Mouse (Mus musculus) cerebellum, postnatal 14 days (tissue): ENCODE results near the gene Xndc1.
"Not testable (repeated sequence)": the region's sequence is repeated elsewhere in the genome, so short reads cannot be mapped to it uniquely, and the experiment has no call there.

ENCODE experiments used
- DNase-seq, 2 experiments: peaks; one replicate each; pipeline ENCODE4 v3.0.0; 2021; ENCODE audit warnings: mixed read lengths in 2 of 2

Xndc1 gene

DNA sequence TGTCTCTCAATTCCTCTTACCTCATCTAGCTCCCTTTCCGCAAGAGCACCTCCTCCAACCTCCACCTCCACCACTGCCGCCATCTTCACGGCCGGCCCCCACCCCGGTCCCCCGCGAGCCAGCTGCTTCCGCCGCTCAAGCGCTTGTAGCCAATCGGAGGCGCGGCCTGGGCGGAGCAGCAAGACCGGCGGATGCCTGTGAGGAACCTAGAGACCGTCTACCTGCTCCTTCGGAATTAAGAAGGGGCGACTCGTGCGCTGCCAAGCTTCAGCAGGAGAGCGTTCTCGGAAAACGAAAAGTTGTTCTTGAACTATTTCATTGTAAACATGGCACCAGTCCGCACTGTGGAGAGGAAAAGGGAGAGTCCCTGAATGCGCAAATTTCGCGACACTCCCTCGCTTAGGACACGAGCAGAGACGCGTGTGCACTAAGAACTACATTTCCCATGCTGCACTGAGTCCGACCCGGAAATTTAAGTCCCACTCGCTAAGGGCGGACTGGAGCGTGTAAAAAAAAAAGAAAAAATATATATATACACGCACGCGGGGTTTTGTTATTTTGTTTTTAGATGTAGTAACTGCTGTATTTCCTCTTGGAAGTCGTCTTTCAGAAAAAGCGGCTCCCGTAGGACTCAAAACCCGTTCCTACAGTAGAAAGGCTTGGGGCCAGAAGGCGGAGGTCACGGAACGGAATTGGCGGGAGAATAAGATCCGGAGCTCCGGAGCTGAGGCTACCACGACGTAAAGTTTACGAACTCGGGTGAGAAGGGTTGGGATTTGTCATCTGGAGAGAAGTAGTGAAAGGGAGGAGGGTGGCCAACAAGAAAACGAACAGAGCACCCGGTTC is at the start of gene Xndc1, which contains the start of the genes Rnf121 and Xntrpc:
Gene Xndc1, plus strand, starts transcription at position 466 of the 846 bp plus-strand sequence.
Gene Rnf121, minus strand, starts transcription at position 424 of the 846 bp plus-strand sequence.
Gene Xntrpc, plus strand, starts transcription at position 668 of the 846 bp plus-strand sequence.
- DNase-seq: peak; percentile 93 to 94

DNA sequence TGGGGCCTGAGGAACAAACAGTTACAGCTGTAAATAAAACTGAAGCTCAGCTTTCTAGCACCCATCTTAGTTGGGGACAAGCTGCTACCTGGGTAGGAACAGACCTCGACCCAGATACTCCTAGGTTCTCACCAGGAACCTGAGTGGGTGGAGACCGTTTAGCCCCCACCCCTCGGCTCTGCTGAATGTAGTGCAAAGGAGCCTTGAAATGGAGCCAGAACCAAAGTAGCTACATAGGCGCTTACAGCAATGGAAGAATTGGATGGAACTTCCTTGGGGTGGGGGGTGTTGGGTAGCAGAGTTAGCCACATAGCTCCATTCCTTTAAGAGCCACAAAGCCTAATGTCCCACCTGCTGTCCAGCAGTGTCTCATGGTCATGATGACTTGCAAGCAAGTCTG is 48.4 kb upstream of the Xndc1 start:
- no peak for DNase-seq

DNA sequence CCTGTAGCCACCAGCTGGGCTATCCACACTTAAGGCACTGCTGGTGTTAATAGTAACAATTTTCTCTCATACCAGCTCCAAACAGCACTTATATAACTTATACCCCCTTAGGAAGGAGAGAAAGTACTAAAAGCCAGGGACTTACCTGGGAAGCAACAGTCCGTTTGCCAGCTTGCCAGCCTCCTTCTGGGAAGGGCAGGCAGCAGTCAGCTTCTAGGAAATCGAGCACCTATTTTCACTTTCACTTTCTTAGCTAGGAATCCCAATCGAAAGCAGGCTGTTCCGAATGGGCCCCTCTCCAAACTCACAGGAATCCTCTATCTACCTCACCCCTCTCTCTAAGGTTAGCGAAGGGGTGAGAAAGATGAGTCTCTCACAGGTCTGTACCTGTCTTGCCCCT is 47.9 kb upstream of the Xndc1 start:
- no peak for DNase-seq

DNA sequence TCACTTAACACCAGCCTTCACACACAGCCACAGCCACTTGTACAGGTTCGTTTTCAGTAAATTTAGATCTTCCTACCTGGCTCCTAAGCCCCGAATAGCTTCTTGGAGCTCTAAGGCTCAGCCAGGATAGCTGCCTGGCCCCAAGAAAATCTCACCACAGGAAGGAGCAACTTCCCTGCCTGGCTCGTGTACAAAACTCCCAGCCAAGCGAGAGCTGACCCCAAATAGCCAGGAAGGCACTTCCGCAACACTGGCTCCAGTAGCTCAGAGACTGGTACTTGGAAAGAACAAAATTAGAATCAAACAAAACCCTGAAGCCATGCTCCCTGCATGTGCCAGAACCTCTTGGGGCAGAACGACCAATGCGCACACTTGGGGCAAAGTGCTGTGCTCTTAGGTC is 47.3 kb upstream of the Xndc1 start:
- peak in 1 of 2 experiments; percentile 39 for DNase-seq

DNA sequence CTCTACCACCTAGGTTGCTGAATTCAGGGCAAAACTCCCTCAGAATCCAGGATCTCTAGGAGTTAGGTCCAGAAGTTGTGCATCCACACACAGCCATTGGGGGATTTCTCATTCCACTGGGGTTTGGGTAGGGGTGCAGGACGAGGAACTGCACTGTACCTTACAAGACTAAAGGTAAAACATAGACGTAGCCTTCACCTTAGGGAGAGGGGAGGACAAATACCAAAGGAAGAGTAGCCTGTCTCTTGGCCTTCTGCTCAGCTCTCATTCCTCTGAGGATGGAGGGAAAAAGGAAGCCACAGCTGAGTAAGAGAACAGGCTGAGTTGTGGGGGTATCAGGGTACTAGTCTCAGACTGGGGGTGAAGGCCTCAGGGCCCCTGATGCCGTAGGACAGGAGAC is 46.7 kb upstream of the Xndc1 start, which contains the start of gene Il18bp:
Gene Il18bp, minus strand, starts transcription at position 101 of the 400 bp plus-strand sequence.
- DNase-seq: no peak

DNA sequence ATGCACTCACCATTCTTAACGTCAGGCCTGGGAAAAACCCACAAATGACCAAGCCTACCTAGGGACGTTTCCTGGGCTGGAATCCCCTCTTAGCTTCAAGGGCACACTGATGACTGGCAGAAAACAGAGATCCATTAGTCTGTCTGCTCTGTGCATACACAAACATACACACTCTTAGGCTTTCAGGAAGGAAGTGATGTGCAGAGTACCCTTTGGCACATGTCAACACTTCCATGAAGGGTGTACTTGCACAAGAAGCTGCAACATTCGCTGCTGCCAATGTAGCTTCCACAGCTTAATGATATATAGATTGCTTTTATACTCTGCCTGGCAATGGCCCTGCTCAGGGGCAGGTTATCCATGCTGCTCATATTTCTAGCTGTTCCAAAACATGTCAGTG is 45.9 kb upstream of the Xndc1 start:
- DNase-seq: no peak

DNA sequence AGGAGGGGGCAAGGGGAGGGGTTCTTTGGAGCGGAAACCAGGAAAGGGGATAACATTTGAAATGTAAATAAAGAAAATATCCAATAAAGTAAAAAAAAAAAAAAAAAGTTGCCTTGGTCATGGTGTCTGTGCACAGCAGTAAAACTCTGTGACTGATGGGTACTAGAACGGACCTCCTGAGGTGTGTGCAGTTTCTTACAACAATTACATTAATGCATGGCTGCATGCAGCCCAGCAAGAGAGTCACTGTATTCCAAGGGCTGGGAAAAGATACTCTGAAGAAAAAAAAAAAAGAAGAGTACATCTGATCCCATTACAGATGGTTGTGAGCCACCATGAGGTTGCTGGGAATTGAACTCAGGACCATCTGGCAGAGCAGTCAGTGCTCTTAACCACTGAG is 44.4 kb upstream of the Xndc1 start:
- not testable (repeated sequence) for DNase-seq

DNA sequence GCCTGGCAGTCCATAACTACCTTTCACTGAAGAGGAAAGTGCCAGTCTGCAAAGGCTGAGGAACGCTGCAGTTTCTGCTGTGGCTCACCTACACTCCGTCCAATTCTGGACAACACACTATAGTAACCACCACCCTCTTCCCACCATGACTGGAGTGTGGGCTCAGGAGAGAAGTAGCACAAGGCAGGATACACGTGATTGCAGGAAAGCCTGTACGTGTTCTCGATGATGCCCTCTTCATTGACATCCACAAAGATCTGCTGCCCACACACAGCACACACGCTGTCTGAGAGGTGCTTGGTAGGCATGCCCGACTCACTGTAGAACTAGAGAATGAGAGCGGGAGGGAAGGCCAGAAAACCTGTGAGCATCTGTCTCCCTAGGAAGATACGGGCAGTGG is 41.5 kb upstream of the Xndc1 start:
- DNase-seq: no peak

DNA sequence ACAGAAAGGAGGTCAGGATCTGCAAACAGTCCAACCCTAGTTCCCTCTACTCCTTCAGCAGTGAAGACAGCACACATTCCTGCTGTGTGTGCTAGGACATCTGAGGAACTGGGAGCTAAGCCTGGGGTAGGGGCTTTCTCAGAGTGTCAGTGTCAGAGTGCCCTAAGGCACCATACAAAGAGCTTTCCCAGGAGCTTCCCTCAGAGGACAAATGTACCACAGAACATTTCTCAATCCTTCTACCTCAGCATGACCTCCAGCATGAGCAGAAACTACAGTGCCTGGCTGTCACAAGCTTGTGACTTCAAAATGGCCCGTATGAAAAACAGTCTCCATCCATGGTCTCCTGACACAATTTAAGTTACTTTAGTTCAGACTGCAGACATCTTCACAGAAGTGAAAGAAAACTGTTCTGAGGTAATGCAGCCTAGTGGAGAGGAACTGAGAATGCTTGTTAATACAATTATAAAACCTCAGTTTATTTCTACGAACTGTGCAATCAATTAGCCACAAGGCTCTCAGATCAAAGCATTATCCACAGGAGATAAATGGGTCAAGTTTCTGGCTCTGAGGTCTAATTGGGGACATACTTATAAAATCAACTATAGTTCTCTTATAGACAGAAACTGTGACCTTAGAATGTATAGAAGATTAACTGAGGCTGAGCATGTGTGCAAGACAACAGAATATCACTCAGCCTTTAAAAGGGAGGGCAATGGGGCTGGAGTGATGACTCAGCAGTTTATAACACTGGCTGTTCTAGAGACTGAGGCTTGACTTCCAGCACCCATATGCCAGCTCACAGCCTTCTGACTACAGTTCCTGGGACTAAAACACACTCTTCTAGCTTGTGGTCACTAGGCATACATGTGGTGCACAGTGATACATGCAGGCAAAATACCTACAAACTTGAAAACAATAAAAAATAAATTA is 39.9 kb upstream of the Xndc1 start:
- DNase-seq: no peak

DNA sequence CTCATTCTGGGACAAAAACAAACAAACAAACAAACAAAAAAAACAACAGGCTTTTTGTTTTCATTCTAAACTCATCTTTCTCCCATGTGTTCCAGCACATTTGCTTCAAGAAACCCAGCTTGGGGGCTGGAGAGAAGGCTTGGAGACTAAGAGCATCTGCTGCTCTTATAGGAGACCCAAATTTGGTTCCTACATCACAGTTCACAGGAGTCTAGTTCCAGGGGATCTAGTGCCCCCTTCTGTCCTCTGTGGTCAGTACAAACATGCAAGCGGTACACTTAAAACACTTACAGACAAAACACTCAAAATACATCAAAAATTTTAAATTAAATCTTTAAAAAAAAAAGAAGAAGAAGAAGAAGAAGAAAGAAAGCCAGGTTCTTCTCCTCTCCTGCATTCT is 30.4 kb upstream of the Xndc1 start:
- peak; percentile 42 to 52 for DNase-seq

DNA sequence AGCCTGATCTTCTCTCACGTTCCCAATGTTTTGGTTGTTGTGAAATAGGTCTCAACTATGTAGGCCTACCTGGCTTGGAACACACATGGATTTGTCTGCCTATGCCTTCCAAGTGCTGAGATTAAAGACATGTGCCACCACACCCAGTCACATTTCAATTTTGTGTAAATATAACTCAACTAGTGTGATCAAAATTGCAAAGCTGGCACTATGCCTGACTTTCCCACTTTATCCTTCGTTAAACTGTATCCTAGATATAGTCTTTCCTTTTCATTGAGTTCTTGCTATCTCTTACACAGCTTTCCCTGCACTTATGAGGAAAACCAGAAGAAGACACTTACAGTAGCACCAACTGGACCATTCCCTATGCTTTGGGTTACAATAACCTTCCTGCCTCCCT is 29.8 kb upstream of the Xndc1 start:
- no peak for DNase-seq

DNA sequence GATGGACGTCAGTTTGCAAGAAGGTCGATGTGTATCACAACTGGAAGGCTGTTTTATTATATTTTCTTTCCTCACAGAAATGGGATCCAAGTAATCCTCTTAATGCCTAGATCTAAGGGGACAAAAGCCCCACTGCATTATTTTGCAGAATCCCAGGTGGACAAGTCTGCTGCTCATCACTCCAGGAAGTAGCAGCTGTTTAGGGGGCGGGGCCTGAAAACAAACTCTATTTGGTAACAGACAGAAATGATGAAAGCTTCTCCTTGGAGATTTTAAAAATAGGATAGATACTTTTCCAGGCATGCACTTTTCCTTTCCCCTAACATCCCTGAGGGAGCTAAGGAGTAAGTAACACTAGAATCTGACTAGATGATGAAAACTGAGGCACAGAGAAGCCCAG is 28.0 kb upstream of the Xndc1 start:
- DNase-seq: no peak

DNA sequence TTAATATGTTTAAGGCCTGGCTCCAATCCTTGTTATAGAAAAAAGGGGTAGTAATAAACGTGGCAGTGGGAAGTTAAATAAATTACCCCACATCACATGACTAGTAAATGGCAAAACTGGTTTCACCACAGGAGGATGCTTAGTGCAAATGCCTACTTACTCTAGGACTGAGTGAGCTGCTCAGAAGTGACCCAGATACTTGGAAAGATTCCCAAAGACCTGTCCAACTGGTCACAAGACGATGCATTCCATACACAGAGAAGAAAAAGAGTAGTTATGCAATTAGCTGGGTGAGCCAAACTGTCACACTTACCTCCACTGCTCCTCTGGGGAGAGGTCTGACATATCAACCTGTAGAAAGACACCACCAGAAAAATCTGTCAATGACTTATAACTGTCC is 23.0 kb upstream of the Xndc1 start:
- no peak for DNase-seq

DNA sequence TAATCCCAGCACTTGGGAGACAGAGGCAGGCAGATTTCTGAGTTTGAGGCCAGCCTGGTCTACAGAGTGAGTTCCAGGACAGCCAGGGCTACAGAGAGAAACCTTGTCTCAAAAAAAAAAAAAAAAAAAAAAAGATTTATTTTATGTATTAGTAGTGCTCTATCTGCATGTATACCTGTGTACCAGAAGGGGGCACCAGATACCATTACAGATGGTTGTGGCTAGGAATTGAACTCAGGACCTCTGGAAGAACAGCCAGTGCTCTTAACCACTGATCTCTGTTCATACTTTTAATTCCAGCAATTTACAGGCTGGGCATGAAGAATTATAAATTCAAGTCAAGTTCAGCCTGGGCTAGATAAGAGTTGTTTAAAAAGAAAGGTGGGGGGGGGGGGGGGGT is 16.8 kb upstream of the Xndc1 start:
- not testable (repeated sequence) for DNase-seq

DNA sequence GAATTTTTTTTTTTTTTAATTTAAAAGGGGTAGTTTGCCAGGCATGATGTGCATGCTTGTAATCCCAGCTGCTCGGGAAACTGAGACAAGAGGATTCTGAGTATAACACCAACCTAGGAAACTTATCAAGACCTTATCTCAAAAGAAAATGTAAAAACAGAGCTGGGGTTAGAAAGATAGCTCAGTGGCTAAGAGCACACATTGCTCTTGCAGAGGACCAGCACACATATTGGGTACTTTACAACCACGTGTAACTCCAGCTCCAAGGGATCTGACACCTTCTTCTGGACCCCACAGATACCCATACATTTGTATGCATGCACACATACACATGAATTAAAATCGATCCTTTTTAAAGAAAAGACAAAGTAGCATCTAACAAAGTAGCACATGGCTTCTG is 4.0 kb upstream of the Xndc1 start:
- no peak for DNase-seq

DNA sequence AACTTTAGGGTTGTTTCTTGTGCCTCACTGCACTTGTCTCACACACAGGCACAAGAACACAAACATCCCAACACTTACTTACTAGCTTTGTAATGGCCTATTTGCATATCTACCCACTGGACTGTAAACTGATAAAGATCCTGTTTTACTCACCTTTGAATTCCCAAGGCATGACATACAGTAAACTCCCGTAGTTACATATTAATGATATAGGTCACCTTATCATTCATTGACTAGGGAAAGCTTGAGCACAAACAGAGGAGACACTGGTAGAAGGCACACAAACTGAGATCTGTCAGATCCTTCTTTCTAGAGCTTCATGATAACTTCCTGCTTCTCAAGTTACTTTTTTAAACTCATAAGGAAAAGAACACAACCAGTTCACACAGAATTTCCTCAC is 3.1 kb upstream of the Xndc1 start:
- DNase-seq: no peak

DNA sequence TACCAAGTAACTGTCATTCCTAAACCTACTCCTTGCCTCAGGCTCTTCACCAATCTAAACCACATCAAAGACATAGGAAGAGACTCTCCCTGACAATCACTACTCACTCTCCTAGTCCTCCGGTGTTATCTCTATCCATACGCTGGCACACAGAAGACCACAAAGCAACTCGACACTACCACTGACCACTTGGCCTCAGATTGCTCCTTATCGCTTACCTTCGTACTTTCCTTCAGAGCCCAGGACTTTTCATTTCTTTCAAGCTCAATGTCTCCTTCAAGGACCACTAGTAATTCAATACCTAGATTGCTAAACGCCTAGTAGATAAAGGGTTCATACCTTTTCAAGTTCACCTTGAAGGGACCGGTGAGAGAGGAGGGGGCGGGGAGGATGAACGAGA is 1.4 kb upstream of the Xndc1 start:
- no peak for DNase-seq

DNA sequence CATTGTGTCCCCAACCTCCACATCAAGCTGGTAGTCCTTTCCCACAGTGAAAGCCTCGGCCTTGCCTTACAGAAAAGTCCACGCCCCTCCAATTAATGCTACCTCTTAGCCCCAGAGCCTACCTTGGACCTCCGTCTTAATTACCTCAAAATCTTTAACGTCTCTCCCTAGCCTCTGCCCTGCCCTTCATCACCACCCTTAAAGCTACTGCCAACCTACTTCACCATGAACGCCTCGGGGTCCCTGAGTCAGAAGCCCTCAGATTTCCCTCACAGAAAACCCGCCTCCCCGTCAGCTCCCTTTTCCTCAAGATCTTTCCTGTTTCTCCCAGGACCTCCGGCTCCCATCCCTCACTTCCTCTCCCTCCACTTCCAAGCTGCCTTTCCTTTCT is 661 bp upstream of the Xndc1 start:
- no peak for DNase-seq

DNA sequence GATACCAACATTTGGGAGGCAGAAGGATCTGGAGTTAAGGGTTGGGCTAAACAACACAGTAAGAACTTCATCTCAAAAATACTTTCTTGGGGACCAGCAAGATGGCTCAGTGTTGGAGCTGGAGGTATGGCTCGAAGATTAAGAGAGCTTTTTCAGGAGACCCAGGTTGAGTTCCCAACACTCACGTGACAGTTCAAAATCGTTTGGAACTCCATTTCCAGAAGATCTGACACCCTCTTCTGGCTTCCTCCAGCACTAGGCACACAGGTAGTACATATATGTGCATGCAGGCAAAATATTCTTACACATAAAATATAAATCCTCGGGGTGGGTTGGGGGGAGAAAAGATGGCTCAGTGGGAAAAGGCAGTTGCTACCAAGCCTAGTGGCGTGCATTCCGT is 1.1 kb downstream of the Xndc1 start:
- no peak for DNase-seq

DNA sequence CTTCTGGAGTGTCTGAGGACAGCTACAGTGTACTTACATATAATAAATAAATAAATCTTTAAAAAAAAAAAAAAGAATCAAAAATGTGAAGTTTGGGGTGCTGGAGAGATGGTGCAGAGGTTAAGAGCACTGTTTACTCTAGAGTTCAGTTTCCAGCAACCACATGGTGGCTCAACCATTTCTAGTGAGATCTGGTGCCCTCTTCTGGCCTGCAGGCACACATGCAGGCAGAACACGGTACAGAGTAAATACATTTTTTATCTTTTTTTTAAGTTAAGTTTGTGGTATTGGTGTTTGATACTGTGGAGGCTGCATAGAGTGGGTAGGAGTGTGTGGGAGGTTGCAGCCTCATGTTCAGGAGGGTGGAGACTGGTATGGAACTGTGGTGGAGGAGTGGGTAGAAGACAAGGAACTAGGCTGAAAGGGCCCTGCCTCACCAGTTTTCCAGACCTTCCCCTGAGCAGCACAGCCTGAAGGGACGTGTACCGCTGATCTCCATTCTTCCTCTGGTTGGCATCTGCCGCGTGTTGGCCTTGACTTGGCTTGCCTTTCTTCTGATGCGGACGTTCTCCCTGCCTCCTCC is 11.5 kb downstream of the Xndc1 start:
- peak in 1 of 2 experiments; percentile 29 for DNase-seq

DNA sequence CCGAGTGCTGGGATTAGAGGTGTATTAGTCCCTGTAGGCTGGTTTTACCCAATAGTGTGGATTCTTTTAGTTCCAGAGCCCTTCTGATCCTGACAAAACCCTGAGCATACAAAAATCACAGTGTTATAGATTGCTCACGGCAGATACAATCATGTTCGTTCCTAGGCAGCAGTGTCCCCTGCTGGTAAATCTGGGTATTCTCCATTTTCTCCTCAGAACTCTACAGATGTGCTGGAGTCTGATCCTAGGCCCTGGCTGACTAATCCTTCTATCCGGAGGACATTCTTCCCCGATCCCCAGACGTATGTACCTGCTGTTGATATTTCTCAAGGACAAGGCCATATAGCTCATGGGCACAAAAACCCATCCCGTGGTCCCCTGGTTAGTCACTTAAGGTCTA is 13.2 kb downstream of the Xndc1 start:
- peak; percentile 55 to 68 for DNase-seq

DNA sequence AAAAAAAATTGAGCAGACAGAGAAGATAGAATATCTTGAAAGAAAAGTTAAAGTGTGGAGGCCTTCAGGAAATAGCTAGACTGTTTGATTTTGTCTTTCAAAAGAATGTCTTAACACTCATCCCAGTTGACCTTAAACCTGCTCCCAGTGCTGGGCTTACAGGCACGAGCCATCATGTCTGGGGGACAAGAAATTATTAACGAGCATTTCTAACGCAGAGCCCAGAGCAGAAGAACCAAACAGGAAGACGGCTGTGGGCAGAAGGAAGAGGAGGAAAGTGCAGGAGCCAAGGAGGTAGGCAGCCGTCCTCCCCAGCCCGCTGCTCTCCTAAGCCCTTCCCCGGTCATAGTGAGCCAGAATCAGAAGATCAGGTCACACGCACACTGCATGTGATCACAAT is 15.0 kb downstream of the Xndc1 start:
- no peak for DNase-seq

DNA sequence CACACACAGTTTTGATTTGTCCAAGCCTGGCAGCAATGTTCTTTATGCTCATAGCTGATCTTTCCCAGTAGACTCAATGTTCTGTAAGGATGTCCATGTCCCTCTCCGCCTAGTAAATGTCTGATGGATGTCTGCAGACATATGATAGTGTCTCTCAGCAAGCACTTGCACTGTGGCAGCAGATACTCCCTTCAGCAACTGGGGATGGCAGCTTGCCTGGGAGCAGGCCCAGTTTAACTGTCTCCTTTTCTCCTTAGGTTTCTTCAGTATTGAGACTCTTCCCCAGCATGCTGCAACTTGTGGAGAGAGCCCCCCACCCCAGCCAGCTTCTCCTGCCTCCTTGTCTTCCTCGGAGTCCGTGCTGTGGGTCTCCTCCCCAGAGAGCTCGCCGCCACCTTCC is 16.5 kb downstream of the Xndc1 start:
- no peak for DNase-seq
